Comparison of ENCODE assay signal across 8 mouse cellular contexts in the genomic region with DNA sequence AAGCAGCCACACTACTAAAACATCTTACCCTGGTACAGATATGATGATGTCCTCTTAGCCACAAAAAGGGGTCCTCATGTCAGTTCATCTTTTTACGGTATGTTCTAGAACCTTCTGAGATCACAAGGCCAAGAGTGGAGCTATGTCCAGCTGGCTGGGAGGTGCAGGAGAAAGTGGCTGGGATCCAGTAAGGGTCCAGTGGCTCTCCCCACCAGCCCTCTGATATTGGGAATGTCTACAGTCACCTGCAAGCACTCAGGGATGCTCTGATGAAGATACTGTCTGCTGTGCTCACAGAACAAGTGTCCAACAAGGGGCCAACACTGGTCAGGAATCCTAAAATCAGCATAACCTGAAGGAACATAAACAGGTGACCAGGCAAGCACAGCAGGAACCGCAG. TPM values are rescaled to one million over a fixed set of nuclear protein-coding genes. Genes with fewer than 3 reads are reported as not detected.
DNase-seq lines count a peak whose midpoint lies in the region; ATAC-seq and TF ChIP-seq lines count a peak whose summit lies in the region.

Gene Tollip (minus strand): TSS at position 101 of the 400 bp plus-strand sequence.

- no peak for DNase-seq in testis, postnatal 14 days (ENCODE audit: low spot score)
- DNase-seq in heart, postnatal 25 days (ENCODE audit: low spot score) = no peak
- DNase-seq in spleen, adult 12 weeks (ENCODE audit: low spot score) = no peak
- DNase-seq in kidney, postnatal 10 days = no peak

- peak within 1 kb of the TSS; percentile 34; the same call in 1 of the 2 replicates for H3K27ac ChIP-seq in testis, adult 2 months (ENCODE audit: control insufficient read depth, insufficient read depth, low read depth, low read length)
- no peak within 1 kb of the TSS for H3K27ac ChIP-seq in limb, embryonic 12.5 days

- no peak within 1 kb of the TSS for H3K4me2 ChIP-seq in limb, embryonic 12.5 days

- no peaks in the 10 kb centered on the region for H3K9me3 ChIP-seq in limb, embryonic 12.5 days

- 82% methylated on average over 2 of the region's 2 CpGs for WGBS in limb, embryonic 12.5 days

- no peaks in the 10 kb centered on the region for H3K4me1 ChIP-seq in testis, adult 2 months (ENCODE audit: control insufficient read depth, insufficient read depth, low read length)
- no peaks in the 10 kb centered on the region for H3K4me1 ChIP-seq in limb, embryonic 12.5 days (replicated peaks)

- intact Hi-C loops in heart, postnatal 25 days (cut with DNase I) = no loop called here

- no peak for ATAC-seq in erythroid progenitor cell, adult 5-6 weeks (replicated peaks; ENCODE audit: low FRiP score, poor library complexity, severe bottlenecking)
- no peak for ATAC-seq in limb, embryonic 12.5 days (ENCODE audit: insufficient number of reproducible peaks, insufficient read depth, low FRiP score, low TSS enrichment, low read depth)
- ATAC-seq in neutrophil, adult 5-6 weeks (ENCODE audit: extremely low read depth, insufficient number of reproducible peaks, low FRiP score, poor library complexity, severe bottlenecking) = no peak

- H3K27me3 ChIP-seq in testis, adult 2 months (ENCODE audit: control insufficient read depth, insufficient read depth, low read length) = no peaks in the 10 kb centered on the region
- H3K27me3 ChIP-seq in limb, embryonic 12.5 days = peaks cover 3% of the 10 kb centered on the region

- no peak; the same call in 1 of the 2 replicates for TF ChIP-seq POLR2A in testis, adult 2 months (IDR thresholded peaks at IDR 0.05; ENCODE audit: control insufficient read depth, low read depth, low read length)

- no peak within 1 kb of the TSS for H3K9ac ChIP-seq in limb, embryonic 12.5 days (replicated peaks)

- H3K4me3 ChIP-seq in testis, adult 2 months (ENCODE audit: control insufficient read depth, low read depth, low read length) = peak within 1 kb of the TSS; percentile 75
- H3K4me3 ChIP-seq in limb, embryonic 12.5 days (replicated peaks) = no peak within 1 kb of the TSS

- H3K36me3 ChIP-seq in testis, adult 2 months (ENCODE audit: control insufficient read depth, insufficient read depth, low read length) = no peaks in the 10 kb centered on the region
- no peaks in the 10 kb centered on the region for H3K36me3 ChIP-seq in limb, embryonic 12.5 days

- TF ChIP-seq CTCF in testis, adult 2 months (IDR thresholded peaks at IDR 0.05; ENCODE audit: control insufficient read depth, insufficient read depth, insufficient replicate concordance, low read depth, low read length) = no peak

RNA-seq across cellular contexts. Expression of gene Tollip, which starts in this region (rescaled TPM):
- polyA plus RNA-seq in testis, adult 2 months (2012; rRNA removed) = 232 TPM in 2 replicates
- total RNA-seq in erythroid progenitor cell, adult 5-6 weeks (2015; ENCODE audit: low replicate concordance) = 45.0 and 61.6 TPM in 2 replicates
- total RNA-seq in erythroid progenitor cell, adult 5-6 weeks (2017; ENCODE audit: low replicate concordance) = 42.1 and 45.2 TPM in 2 replicates
- total RNA-seq in heart, postnatal 25 days (2021) = 10 to 100 TPM; 47.4 to 52.9 TPM
- polyA plus RNA-seq in limb, embryonic 12.5 days (2016; fragmentation: Nextera tagmentation; extraction: Ambion mirVana) = 38.5 and 41.2 TPM in 2 replicates
- total RNA-seq in neutrophil, adult 5-6 weeks (2017) = 40.9 and 41.5 TPM in 2 replicates
